Mouse (Mus musculus) midbrain, embryonic 10.5 days (tissue): ENCODE results near the gene Kcnk10. TPM values are rescaled to one million over a fixed set of nuclear protein-coding genes. Genes with fewer than 3 reads are reported as not detected.
A peak's percentile ranks its signal among the peaks of the same experiment; 100 is the strongest.

Experiments
- DNase-seq: peaks from one replicate; pipeline ENCODE4 v3.0.0-alpha.2; 2017; ENCODE audit warnings: low spot score
- H3K27ac ChIP-seq: fragments of 300-500 bp; sonication (generic); replicated peaks from 2 replicates; pipeline ENCODE4 v1.5.1; 2016; ENCODE audit warnings: mild to moderate bottlenecking
- H3K27me3 ChIP-seq: fragments of 300-500 bp; sonication (generic); 2 replicates; pipeline ENCODE4 v1.6.1; 2016; ENCODE audit warnings: low read depth, mild to moderate bottlenecking; ENCODE audit not compliant: poor library complexity, severe bottlenecking
- H3K36me3 ChIP-seq: fragments of 300-500 bp; sonication (generic); 2 replicates; pipeline ENCODE4 v1.6.1; 2016; ENCODE audit warnings: mild to moderate bottlenecking, moderate library complexity
- H3K4me1 ChIP-seq: fragments of 300-500 bp; sonication (generic); 2 replicates; pipeline ENCODE4 v1.6.1; 2016
- H3K4me3 ChIP-seq: fragments of 300-500 bp; sonication (generic); 2 replicates; pipeline ENCODE4 v1.5.1; 2016; ENCODE audit warnings: mild to moderate bottlenecking, moderate library complexity
- H3K9me3 ChIP-seq: fragments of 300-500 bp; sonication (generic); replicated peaks from 2 replicates; pipeline ENCODE4 v1.6.1; 2016; ENCODE audit warnings: mild to moderate bottlenecking
- WGBS: fragments of 180-500 bp; shearing (Covaris S2); methylation state at CpG from one replicate; pipeline ENCODE4 v1.1.7; 2016; 5-methylcytosine and 5-hydroxymethylcytosine counted together
- polyA plus RNA-seq: library from polyadenylated mRNA; unstranded; fragments of >200 nt; fragmentation: Nextera tagmentation; extraction: Ambion mirVana; gene quantifications from 2 replicates; pipeline ENCODE4 v1.2.1, GENCODE M21; 2016

Kcnk10 gene
- polyA plus RNA-seq, 1 experiment from 2014 or later, result 17.7 TPM

DNA sequence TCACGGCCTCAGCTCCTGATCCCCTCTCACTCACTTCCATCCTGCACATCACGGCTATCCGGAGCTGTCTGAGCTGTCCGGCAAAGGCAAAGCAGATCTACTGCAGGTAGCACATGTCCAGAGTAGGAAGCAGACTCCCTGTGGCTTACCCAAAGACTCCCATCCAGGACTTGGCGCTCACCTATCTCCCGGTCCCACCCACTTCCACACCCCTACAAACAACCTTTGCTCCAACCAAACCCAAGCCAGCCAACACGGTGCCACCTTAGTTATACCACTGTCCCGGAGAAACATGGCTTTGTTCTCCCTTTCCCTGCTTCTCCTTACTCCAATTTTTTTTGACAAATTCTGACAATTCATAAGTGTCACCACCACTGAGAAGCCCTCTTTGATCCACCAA lies 49.5 kb downstream of the Kcnk10 start:
- no peaks in the 10 kb centered on the region for H3K27me3 ChIP-seq
- no peak overlapping the region for H3K27ac ChIP-seq
- peaks cover 8% of the 10 kb centered on the region; the same call in 1 of the 2 replicates for H3K9me3 ChIP-seq
- peaks cover 19% of the 10 kb centered on the region for H3K4me1 ChIP-seq
- H3K36me3 ChIP-seq, result peaks cover 60% of the 10 kb centered on the region
- no peak for DNase-seq
- 93% methylated on average over 8 of the region's 8 CpGs for WGBS
- no peak overlapping the region for H3K4me3 ChIP-seq

- Histone ChIP-seq H3K27me3 (no peaks in the 10 kb centered on the region), H3K4me1 (peaks cover 19% of the 10 kb centered on the region), H3K4me3 (no peak overlapping the region), H3K9me3 (peaks cover 8% of the 10 kb centered on the region; the same call in 1 of the 2 replicates), H3K36me3 (peaks cover 47% of the 10 kb centered on the region), H3K27ac (no peak overlapping the region)
- no peak for DNase-seq
- 90% methylated on average over 8 of the region's 8 CpGs for WGBS
Observed at GRCm38 (mm10) chr12:98525361-98525760, 52.7 kb downstream of the Kcnk10 start.

DNA sequence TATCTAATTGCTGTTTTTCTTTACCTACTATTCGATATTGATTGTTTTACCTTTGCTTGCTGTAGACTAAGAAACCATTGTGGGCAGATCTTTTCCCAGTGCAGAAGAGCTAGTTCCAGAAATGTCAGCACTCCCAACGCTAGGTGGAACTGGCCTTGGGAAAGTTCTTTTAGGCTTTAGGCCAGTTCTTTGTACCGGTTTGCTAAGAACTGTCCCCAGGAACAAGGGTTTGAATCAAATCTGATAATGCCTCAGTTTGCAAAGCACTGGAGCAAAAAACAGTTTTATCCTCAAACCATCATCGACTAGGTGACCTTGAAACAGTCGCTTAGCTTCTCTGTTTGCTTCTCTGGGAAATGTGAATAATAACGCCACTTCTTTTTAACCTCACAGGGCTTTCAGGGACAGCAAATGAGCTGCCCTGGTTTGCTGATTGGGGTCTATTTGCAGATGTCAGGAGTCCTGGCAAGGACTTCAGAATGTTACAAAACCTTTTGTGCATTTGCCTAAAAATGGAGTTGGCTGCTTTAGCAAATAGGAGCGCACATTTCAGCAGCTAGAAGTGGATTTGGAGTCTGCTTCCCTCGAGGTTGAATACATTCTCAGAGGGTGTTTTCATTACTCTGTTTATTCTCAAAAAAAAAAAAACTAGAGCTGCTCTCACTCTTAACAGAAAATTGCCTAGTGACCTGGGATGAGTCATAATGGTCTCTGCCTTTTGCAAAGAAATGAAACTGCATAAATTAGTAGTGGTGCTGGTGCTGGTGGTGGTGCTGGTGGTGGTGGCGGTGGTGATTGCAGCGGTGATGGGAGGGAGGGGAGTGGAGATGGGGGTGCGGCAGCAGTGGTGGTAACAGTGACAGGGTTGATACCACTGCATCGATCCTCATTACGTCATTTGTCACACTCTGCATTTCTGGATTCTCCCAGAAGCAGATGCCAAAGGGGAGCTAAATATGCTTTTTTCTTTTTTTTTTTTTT lies 53.5 kb downstream of the Kcnk10 start:
- Histone ChIP-seq H3K9me3 (peaks cover 8% of the 10 kb centered on the region; the same call in 1 of the 2 replicates), H3K27ac (peak overlapping the region; percentile 67), H3K27me3 (no peaks in the 10 kb centered on the region), H3K4me3 (no peak overlapping the region), H3K36me3 (peaks cover 43% of the 10 kb centered on the region), H3K4me1 (peaks cover 19% of the 10 kb centered on the region)
- no peak for DNase-seq
- WGBS, result 75% methylated on average over 13 of the region's 13 CpGs

- Histone ChIP-seq H3K4me3 (no peak overlapping the region), H3K27me3 (no peaks in the 10 kb centered on the region), H3K9me3 (peaks cover under 1% of the 10 kb centered on the region; the same call in 1 of the 2 replicates), H3K4me1 (peaks cover 19% of the 10 kb centered on the region), H3K27ac (no peak overlapping the region), H3K36me3 (peaks cover 34% of the 10 kb centered on the region)
- no peak for DNase-seq
- 95% methylated on average over 4 of the region's 4 CpGs for WGBS
Observed at GRCm38 (mm10) chr12:98521311-98521710, 56.8 kb downstream of the Kcnk10 start.

GRCm38 (mm10) chr12:98520568-98520931 lies 57.6 kb downstream of the Kcnk10 start:
- H3K27me3 ChIP-seq, result no peaks in the 10 kb centered on the region
- WGBS, result 87% methylated on average over 4 of the region's 4 CpGs
- no peaks in the 10 kb centered on the region for H3K9me3 ChIP-seq
- DNase-seq, result no peak
- peaks cover 19% of the 10 kb centered on the region for H3K4me1 ChIP-seq
- H3K4me3 ChIP-seq, result no peak overlapping the region
- H3K36me3 ChIP-seq, result peaks cover 27% of the 10 kb centered on the region
- no peak overlapping the region for H3K27ac ChIP-seq

- H3K36me3 ChIP-seq, result peaks cover 23% of the 10 kb centered on the region
- DNase-seq, result no peak
- no peak overlapping the region for H3K4me3 ChIP-seq
- H3K27ac ChIP-seq, result no peak overlapping the region
- peaks cover 19% of the 10 kb centered on the region for H3K4me1 ChIP-seq
- H3K9me3 ChIP-seq, result no peaks in the 10 kb centered on the region
- H3K27me3 ChIP-seq, result no peaks in the 10 kb centered on the region
- 81% methylated on average over 7 of the region's 7 CpGs for WGBS
Observed at GRCm38 (mm10) chr12:98519866-98520567, 58.1 kb downstream of the Kcnk10 start.

GRCm38 (mm10) chr12:98505601-98506000 lies 72.5 kb downstream of the Kcnk10 start:
- 81% methylated on average over 4 of the region's 4 CpGs for WGBS
- Histone ChIP-seq H3K36me3 (peaks cover 42% of the 10 kb centered on the region), H3K4me3 (no peak overlapping the region), H3K27me3 (no peaks in the 10 kb centered on the region), H3K27ac (no peak overlapping the region), H3K9me3 (no peaks in the 10 kb centered on the region), H3K4me1 (no peaks in the 10 kb centered on the region; the same call in 1 of the 2 replicates)
- no peak for DNase-seq

- Histone ChIP-seq H3K9me3 (no peaks in the 10 kb centered on the region), H3K27ac (no peak overlapping the region), H3K27me3 (no peaks in the 10 kb centered on the region), H3K4me3 (no peak overlapping the region), H3K4me1 (no peaks in the 10 kb centered on the region; the same call in 1 of the 2 replicates), H3K36me3 (peaks cover 14% of the 10 kb centered on the region)
- DNase-seq, result no peak
- WGBS, result 86% methylated on average over 11 of the region's 11 CpGs
Observed at GRCm38 (mm10) chr12:98501528-98502280, 76.4 kb downstream of the Kcnk10 start.

DNA sequence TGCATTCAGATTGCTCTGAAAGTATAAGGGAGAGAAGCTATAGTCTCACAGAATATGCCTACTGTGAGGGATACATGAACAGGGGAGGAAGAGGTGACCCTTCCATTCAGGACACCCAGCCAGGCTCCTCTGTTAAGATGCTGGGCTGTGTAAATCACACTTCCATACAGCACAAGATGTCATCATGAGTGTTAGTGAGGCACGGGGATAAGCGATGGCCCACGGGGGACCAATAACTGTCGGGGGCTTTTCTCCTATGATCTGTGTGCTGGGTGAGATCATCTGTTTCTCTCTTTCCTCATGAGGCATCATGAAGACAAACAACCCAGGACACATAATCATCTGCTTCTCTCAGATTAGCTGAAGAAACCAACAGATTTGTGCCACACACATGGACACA lies 77.1 kb downstream of the Kcnk10 start:
- DNase-seq, result no peak
- WGBS, result 98% methylated on average over 4 of the region's 4 CpGs
- H3K27ac ChIP-seq, result no peak overlapping the region

DNA sequence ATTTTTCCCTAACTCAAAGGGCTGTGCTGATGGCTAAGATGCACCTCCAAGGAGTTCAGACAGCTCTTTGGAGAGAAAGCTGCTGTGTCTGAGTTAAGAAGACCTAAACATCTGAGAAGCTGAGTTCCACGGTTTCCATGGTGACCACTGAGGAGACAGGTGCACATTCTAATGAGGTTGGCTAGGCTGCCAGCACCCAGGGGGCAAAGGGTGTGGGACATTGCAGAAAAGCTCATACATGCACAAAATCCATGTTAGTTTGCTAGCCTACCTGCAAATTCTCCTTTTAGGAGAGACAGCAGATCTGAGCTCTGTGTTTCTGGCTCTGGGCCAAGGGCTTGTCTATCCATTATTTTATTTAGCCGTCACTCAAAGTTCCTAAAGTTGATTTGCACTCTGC lies 96.7 kb downstream of the Kcnk10 start:
- WGBS, result 80% methylated on average over 2 of the region's 2 CpGs
- peaks cover 40% of the 10 kb centered on the region for H3K4me1 ChIP-seq
- H3K27me3 ChIP-seq, result no peaks in the 10 kb centered on the region
- H3K36me3 ChIP-seq, result peaks cover 15% of the 10 kb centered on the region
- H3K4me3 ChIP-seq, result no peak overlapping the region
- no peaks in the 10 kb centered on the region for H3K9me3 ChIP-seq
- peak; percentile 17 for DNase-seq
- H3K27ac ChIP-seq, result peak overlapping the region; percentile 56; the same call in 1 of the 2 replicates

More for the DNA sequence above, 77.1 kb downstream of the Kcnk10 start:
- H3K36me3 ChIP-seq, result peaks cover 20% of the 10 kb centered on the region
- H3K4me1 ChIP-seq, result no peaks in the 10 kb centered on the region; the same call in 1 of the 2 replicates
- no peaks in the 10 kb centered on the region for H3K27me3 ChIP-seq
- no peaks in the 10 kb centered on the region for H3K9me3 ChIP-seq
- no peak overlapping the region for H3K4me3 ChIP-seq

DNA sequence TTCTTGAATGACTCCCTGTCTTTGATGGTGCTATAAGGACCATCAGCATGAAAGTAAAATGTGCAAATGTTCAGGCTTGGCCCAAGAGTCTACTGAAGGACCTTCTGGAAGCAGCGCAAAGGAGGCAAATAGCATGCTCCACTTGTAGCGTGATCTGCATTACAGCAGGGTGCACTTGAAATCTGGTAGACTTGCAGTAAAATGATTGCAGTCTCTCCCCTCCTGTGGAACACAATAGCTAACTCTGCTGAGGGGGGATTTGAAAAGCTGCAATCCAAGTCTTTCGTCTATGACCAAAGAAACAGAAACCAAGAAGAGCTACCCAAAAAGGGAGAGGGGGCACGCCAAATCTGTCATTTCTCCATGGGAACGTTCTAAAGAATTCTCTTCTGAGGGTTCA lies 97.1 kb downstream of the Kcnk10 start:
- 70% methylated on average over 5 of the region's 5 CpGs for WGBS
- Histone ChIP-seq H3K36me3 (peaks cover 15% of the 10 kb centered on the region), H3K27ac (peak overlapping the region; percentile 56), H3K9me3 (no peaks in the 10 kb centered on the region), H3K4me3 (no peak overlapping the region), H3K27me3 (no peaks in the 10 kb centered on the region), H3K4me1 (peaks cover 40% of the 10 kb centered on the region)
- no peak for DNase-seq
